Mouse (Mus musculus) forebrain, postnatal 0 days (tissue): Measurements from ENCODE around the gene Trim3. TPM values are rescaled to one million over a fixed set of nuclear protein-coding genes. Genes with fewer than 3 reads are reported as not detected.

Experiments
- ATAC-seq: fragments of 200-750 bp; cut with Nextera tagmentation; 2 replicates; pipeline ENCODE4 v1.8.0; 2017; ENCODE audit warnings: mild to moderate bottlenecking, moderate library complexity
- DNase-seq: peaks from one replicate; pipeline ENCODE4 v3.0.0-alpha.2; 2015
- H3K27ac ChIP-seq: fragments of 300-500 bp; sonication (generic); 2 replicates; pipeline ENCODE4 v1.5.1; 2014; ENCODE audit warnings: low read depth, mild to moderate bottlenecking, antibody characterized with exemption, low read length, moderate library complexity, mixed read lengths
- H3K27me3 ChIP-seq: fragments of 300-500 bp; sonication (generic); 2 replicates; pipeline ENCODE4 v1.6.1; 2014; ENCODE audit warnings: mild to moderate bottlenecking, low read length, mixed read lengths; ENCODE audit not compliant: insufficient read depth
- H3K36me3 ChIP-seq: fragments of 300-500 bp; sonication (generic); 2 replicates; pipeline ENCODE4 v1.6.1; 2014; ENCODE audit warnings: mild to moderate bottlenecking, moderate library complexity; ENCODE audit not compliant: insufficient read depth
- H3K4me1 ChIP-seq: fragments of 300-500 bp; sonication (generic); 2 replicates; pipeline ENCODE4 v1.6.1; 2014; ENCODE audit warnings: antibody characterized with exemption; ENCODE audit not compliant: insufficient read depth
- H3K4me2 ChIP-seq: fragments of 300-500 bp; sonication (generic); 2 replicates; pipeline ENCODE4 v1.6.1; 2014; ENCODE audit warnings: low read depth, mild to moderate bottlenecking, moderate library complexity
- H3K4me3 ChIP-seq: fragments of 300-500 bp; sonication (generic); 2 replicates; pipeline ENCODE4 v1.5.1; 2014; ENCODE audit warnings: low read depth, low read length, mixed read lengths
- H3K9ac ChIP-seq: fragments of 300-500 bp; sonication (generic); 2 replicates; pipeline ENCODE4 v1.6.1; 2014; ENCODE audit warnings: mild to moderate bottlenecking
- H3K9me3 ChIP-seq: fragments of 300-500 bp; sonication (generic); 2 replicates; pipeline ENCODE4 v1.6.1; 2016; ENCODE audit warnings: low read length
- CTCF ChIP-seq: sonication (generic); IDR thresholded peaks from 2 replicates; pipeline ENCODE4 v1.5.1; 2016; ENCODE audit warnings: antibody characterized with exemption, control low read depth, low read depth
- WGBS: fragments of 180-500 bp; shearing (Covaris S2); extraction: QIAGEN DNeasy Blood & Tissue Kit; methylation state at CpG from one replicate; pipeline ENCODE4 v1.1.7; 2014; 5-methylcytosine and 5-hydroxymethylcytosine counted together
- polyA plus RNA-seq: library from polyadenylated mRNA; unstranded; fragments of >200 nt; fragmentation: Nextera tagmentation; extraction: Ambion mirVana; gene quantifications from 2 replicates; pipeline ENCODE4 v1.2.1, GENCODE M21; 2015
- total RNA-seq: library from RNA; depleted of rRNA; stranded (reverse); fragments of >200 nt; gene quantifications from 2 replicates; pipeline ENCODE4 v1.2.3, GENCODE M21; 2014; rRNA removed

Trim3 gene
- total RNA-seq (142 and 160 TPM in 2 replicates), polyA plus RNA-seq (70.5 and 93.0 TPM in 2 replicates)

DNA sequence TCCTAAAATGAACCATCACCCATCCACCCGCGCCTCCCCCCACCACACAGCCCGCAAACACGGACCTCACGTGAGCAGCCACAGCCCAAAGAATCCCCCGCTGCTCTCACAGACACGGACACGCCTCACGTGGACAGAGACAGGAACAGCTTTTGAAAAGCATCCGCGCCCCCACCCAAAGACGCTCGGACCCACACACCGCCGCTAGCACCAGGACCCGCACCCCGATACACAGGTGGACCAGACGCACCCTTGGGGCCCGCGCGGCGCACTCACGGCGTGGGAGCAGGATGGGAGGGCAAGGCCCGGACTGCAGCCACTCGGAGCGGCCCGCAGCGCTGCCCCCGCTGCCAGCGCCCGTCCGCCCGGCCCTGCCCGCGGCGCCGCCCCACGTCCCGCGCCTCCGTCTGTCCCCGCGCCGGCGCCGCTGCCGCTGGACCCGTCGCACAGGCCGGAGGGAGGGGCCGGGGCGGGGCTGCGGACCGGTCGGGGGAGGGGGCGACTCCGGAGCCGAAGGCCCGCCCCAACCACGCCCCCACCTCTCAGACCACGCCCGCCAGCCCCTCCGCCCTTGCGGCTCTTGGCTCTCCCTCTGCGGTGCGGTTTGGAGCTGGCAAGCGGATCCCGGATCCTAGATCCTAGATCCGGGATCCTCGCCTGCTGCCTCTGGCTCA, at the start of gene Trim3:
TSS of gene Trim3 (minus strand) at position 445 of the 674 bp plus-strand sequence.
- Histone ChIP-seq H3K4me3 (peak within 1 kb of the TSS; percentile 92), H3K27ac (peak within 1 kb of the TSS; percentile 91), H3K9me3 (no peaks in the 10 kb centered on the region), H3K36me3 (peaks cover 22% of the 10 kb centered on the region), H3K4me2 (peak within 1 kb of the TSS; percentile 74), H3K27me3 (no peaks in the 10 kb centered on the region), H3K4me1 (peaks cover 14% of the 10 kb centered on the region), H3K9ac (peak within 1 kb of the TSS; percentile 94)
- TF ChIP-seq CTCF, result peak; percentile 49; the same call in 1 of the 2 replicates
- peak; percentile 88 for ATAC-seq
- DNase-seq, result peak; percentile 90
- WGBS, result 4% methylated on average over 39 of the region's 71 CpGs

DNA sequence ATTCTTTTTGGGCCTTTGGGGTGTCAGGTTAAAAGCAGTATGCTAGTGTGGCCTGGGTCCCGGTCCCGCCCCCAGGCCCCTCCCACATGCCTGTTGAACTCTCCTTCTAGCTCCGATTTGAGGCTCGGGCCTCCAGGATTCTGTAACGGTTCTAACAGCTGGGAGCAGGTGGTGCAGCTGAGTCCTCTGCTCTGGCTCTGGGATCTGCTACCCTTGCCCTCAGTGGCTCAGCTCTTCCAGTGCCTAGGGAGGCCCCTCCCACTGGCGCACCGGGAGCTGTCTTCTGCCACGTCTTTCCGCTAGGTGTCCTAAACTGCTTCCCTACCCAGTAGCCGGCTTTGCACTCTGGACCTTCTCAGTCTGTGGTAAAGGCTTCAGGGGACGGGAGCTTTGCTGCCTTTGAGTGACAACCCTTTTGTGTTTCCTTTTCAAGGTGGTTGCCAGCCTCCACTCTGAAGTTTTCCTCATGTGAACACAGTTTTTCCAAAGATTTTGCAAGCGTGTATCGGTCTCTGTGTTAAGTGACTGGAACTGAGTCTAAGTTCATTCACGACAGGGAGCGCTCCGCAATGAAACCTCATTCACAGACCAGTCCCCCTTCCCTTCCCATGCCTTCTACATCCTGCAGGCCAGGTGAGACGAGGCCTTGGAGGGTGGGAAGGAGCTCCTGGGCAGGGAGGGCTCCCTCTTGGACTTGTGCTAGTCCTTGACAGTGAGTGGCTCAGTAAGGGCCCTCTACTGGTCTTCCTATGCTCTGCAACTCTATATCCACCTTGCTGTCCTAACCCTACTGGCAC, 17.5 kb upstream of the Trim3 start, which contains the start of gene Dnhd1:
TSS of gene Dnhd1 (plus strand) at position 189 of the 797 bp plus-strand sequence.
- Histone ChIP-seq H3K4me3 (peak within 1 kb of the TSS; percentile 34), H3K4me2 (peak within 1 kb of the TSS; percentile 70), H3K27ac (no peak within 1 kb of the TSS), H3K27me3 (no peaks in the 10 kb centered on the region), H3K9me3 (no peaks in the 10 kb centered on the region), H3K4me1 (0 out of 2 replicates have a peak, but pooled peaks cover 3% of the 10 kb centered on the region), H3K9ac (peak within 1 kb of the TSS; percentile 35; the same call in 1 of the 2 replicates), H3K36me3 (no peaks in the 10 kb centered on the region)
- 1% methylated on average over 17 of the region's 17 CpGs for WGBS
- ATAC-seq (peak; percentile 93), DNase-seq (peak; percentile 47)
- TF ChIP-seq CTCF, result peak; percentile 67

DNA sequence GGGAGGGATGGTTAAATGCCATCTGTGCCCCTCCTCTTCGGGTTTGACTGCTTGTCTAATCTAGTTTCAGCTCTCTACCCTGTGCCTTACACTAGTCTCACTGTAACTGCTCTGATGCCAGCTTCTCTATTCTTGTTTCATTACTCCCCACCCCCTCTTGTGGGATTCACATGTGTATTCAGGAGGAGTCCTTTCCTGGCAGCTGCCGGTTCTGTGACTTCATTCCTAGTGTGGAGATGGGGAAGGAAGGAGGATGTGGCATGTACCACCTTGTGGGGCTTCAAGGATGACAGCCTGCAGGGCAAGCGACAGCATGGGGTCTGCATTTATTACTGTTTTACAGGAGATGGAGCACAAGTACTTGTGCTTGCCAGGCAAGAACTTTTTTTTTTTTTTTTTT, 8.6 kb upstream of the Trim3 start:
- peaks cover 17% of the 10 kb centered on the region for H3K4me1 ChIP-seq
- H3K27ac ChIP-seq, result no peak overlapping the region
- no peaks in the 10 kb centered on the region for H3K27me3 ChIP-seq
- H3K9me3 ChIP-seq, result no peaks in the 10 kb centered on the region
- DNase-seq, result no peak
- no peak overlapping the region for H3K9ac ChIP-seq
- ATAC-seq, result no peak
- TF ChIP-seq CTCF, result no peak
- H3K4me3 ChIP-seq, result no peak overlapping the region
- peaks cover 19% of the 10 kb centered on the region; the same call in 1 of the 2 replicates for H3K36me3 ChIP-seq
- 77% methylated on average over 3 of the region's 3 CpGs for whole genome bisulfite sequencing
- H3K4me2 ChIP-seq, result no peak overlapping the region

GRCm38 (mm10) chr7:105640894-105641255, 7.5 kb upstream of the Trim3 start:
- no peak for DNase-seq

DNA sequence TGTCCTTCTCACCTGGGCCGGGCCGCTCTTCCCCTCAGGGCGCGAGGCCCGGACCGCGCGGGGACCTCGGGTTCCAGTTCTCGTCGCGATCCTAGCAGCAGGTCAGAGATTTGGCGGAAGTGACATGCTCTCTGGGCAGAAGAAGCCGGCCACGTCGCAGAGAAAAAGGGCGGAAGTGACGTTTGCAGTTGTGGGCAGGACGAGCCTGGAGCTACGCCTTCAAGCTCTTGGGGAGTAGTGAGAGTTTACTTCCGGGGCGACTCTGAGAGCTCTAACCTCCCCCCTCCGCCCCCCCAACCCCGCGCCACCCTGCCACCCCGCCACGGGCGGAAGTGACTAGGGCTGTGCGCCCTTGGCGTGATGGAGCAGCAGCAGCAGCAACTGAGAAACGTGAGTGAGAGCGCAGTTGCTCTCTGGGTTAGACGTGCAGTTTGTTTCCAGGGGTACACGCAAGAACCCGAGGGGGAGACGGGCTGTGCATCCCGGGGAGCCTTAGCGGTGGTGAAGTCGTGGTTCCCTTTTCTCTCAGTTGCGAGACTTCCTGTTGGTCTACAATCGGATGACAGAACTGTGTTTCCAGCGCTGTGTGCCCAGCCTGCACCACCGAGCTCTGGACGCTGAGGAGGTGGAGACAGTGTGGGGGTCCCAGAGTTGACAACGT, 7.0 kb upstream of the Trim3 start, which contains the start of the genes Arfip2 and Gm45799:
TSS of gene Arfip2 (minus strand) at position 184 of the 661 bp plus-strand sequence.
TSS of gene Gm45799 (plus strand) at position 320 of the 661 bp plus-strand sequence.
- H3K4me3 ChIP-seq, result peak within 1 kb of the TSS; percentile 66
- ATAC-seq (peak; percentile 98), DNase-seq (peak; percentile 99)
- TF ChIP-seq CTCF, result no peak
- H3K4me1 ChIP-seq, result peaks cover 17% of the 10 kb centered on the region
- peak within 1 kb of the TSS; percentile 77 for H3K27ac ChIP-seq
- H3K27me3 ChIP-seq, result no peaks in the 10 kb centered on the region
- peak within 1 kb of the TSS; percentile 93 for H3K4me2 ChIP-seq
- WGBS, result under 1% methylated on average over 45 of the region's 45 CpGs
- H3K9ac ChIP-seq, result peak within 1 kb of the TSS; percentile 86
- no peaks in the 10 kb centered on the region for H3K9me3 ChIP-seq
- H3K36me3 ChIP-seq, result peaks cover 32% of the 10 kb centered on the region

More at GRCm38 (mm10) chr7:105640894-105641255, 7.5 kb upstream of the Trim3 start:
- Histone ChIP-seq H3K27me3 (no peaks in the 10 kb centered on the region), H3K4me3 (peak overlapping the region; percentile 66), H3K9ac (peak overlapping the region; percentile 67), H3K4me2 (peak overlapping the region; percentile 93), H3K9me3 (no peaks in the 10 kb centered on the region), H3K27ac (peak overlapping the region; percentile 77), H3K4me1 (peaks cover 17% of the 10 kb centered on the region), H3K36me3 (peaks cover 28% of the 10 kb centered on the region; the same call in 1 of the 2 replicates)
- WGBS, result 5% methylated on average over 18 of the region's 18 CpGs
- peak; percentile 29; the same call in 1 of the 2 replicates for TF ChIP-seq CTCF
- ATAC-seq, result no peak

GRCm38 (mm10) chr7:105639756-105640155, 6.4 kb upstream of the Trim3 start, which contains the start of gene Timm10b:
Gene Timm10b, plus strand, starts transcription at chr7:105640056.
- WGBS, result 14% methylated on average over 2 of the region's 2 CpGs
- peak within 1 kb of the TSS; percentile 93 for H3K4me2 ChIP-seq

More at GRCm38 (mm10) chr7:105639756-105640155, 6.4 kb upstream of the Trim3 start, which contains the start of gene Timm10b:
- peaks cover 31% of the 10 kb centered on the region for H3K36me3 ChIP-seq
- H3K27ac ChIP-seq, result peak within 1 kb of the TSS; percentile 77
- H3K27me3 ChIP-seq, result no peaks in the 10 kb centered on the region
- peak within 1 kb of the TSS; percentile 66 for H3K4me3 ChIP-seq
- H3K9ac ChIP-seq, result peak within 1 kb of the TSS; percentile 86
- peaks cover 17% of the 10 kb centered on the region for H3K4me1 ChIP-seq
- DNase-seq (no peak), ATAC-seq (0 out of 2 replicates have a peak, but pooled peaks have one; percentile 2)
- H3K9me3 ChIP-seq, result no peaks in the 10 kb centered on the region
- TF ChIP-seq CTCF, result no peak
